Mouse (Mus musculus) yolk sac, embryonic 10.5 days (tissue): ENCODE data around the gene Hoxa9.
A peak's percentile ranks its signal among the peaks of the same experiment; 100 is the strongest.

ENCODE experiments used
- DNase-seq: peaks from one replicate; pipeline ENCODE4 v3.0.0-alpha.2; 2017; ENCODE audit warnings: low spot score

The Hoxa9 gene

GRCm38 (mm10) chr6:52216691-52217458 lies 14.0 kb downstream of the Hoxa9 start:
- no peak for DNase-seq

GRCm38 (mm10) chr6:52215771-52216535 lies 14.9 kb downstream of the Hoxa9 start:
- no peak for DNase-seq

- DNase-seq: no peak
Measured at GRCm38 (mm10) chr6:52215070-52215469, 15.8 kb downstream of the Hoxa9 start.

- DNase-seq: no peak
Measured at GRCm38 (mm10) chr6:52214271-52214670, 16.6 kb downstream of the Hoxa9 start.

GRCm38 (mm10) chr6:52213119-52213986 lies 17.5 kb downstream of the Hoxa9 start, which contains the start of the genes Hoxa3 and Gm28308:
TSS of gene Hoxa3 (minus strand) at chr6:52213336.
TSS of gene Gm28308 (minus strand) at chr6:52213339.
- DNase-seq: no peak

- no peak for DNase-seq
Measured at GRCm38 (mm10) chr6:52212556-52213118, 18.3 kb downstream of the Hoxa9 start.

- DNase-seq: no peak
Measured at GRCm38 (mm10) chr6:52211961-52212360, 18.9 kb downstream of the Hoxa9 start.

GRCm38 (mm10) chr6:52211170-52211935 lies 19.5 kb downstream of the Hoxa9 start:
- DNase-seq: no peak

- DNase-seq: no peak
Measured at GRCm38 (mm10) chr6:52209685-52210046, 21.2 kb downstream of the Hoxa9 start.

- DNase-seq: no peak
Measured at GRCm38 (mm10) chr6:52208868-52209684, 21.8 kb downstream of the Hoxa9 start.

GRCm38 (mm10) chr6:52208072-52208867 lies 22.6 kb downstream of the Hoxa9 start, which contains the start of gene Hoxa6:
TSS of gene Hoxa6 (minus strand) at chr6:52208722.
- DNase-seq: no peak

GRCm38 (mm10) chr6:52207684-52207976 lies 23.3 kb downstream of the Hoxa9 start:
- no peak for DNase-seq

- no peak for DNase-seq
Measured at GRCm38 (mm10) chr6:52206882-52207683, 23.8 kb downstream of the Hoxa9 start.

- no peak for DNase-seq
Measured at GRCm38 (mm10) chr6:52205638-52206621, 25.0 kb downstream of the Hoxa9 start.

GRCm38 (mm10) chr6:52205221-52205620 lies 25.7 kb downstream of the Hoxa9 start:
- DNase-seq: no peak

GRCm38 (mm10) chr6:52204050-52204752 lies 26.7 kb downstream of the Hoxa9 start, which contains the start of gene Hoxa5:
TSS of gene Hoxa5 (minus strand) at chr6:52204587.
- peak; percentile 81 for DNase-seq
